Mouse (Mus musculus) ovary, adult 18-20 months (tissue): ENCODE results near the gene Slc35e4.
"Not testable (repeated sequence)": the region's sequence is repeated elsewhere in the genome, so short reads cannot be mapped to it uniquely, and the experiment has no call there.

Experiments used
- DNase-seq: peaks from one replicate; pipeline ENCODE4 v3.0.0; 2022; ENCODE audit warnings: low spot score, mixed read lengths

Slc35e4 gene

GRCm38 (mm10) chr11:3913316-3914108 lies 952 bp downstream of the Slc35e4 start:
- peak; percentile 89 for DNase-seq

DNA sequence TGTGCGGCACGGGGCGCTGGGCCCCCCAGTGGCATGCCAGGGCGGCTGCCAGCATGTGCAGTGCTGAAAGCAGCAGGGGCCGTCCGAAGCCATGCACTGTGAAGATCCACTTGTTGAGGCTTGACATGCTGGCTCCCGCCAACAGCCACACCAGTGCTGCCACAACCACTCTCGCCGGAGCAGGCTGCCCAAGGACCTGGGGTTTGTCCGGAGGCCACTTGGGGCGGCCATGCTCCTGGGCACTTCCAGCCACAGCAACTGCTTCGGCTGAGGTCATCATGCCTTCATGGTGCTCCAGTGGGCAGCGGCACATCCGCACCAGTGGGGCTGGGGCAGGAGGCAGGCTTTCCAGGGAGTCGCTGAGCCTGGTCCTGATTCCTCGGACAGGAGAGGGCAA lies 1.6 kb downstream of the Slc35e4 start:
- no peak for DNase-seq

GRCm38 (mm10) chr11:3912100-3912874 lies 2.2 kb downstream of the Slc35e4 start:
- DNase-seq: no peak

DNA sequence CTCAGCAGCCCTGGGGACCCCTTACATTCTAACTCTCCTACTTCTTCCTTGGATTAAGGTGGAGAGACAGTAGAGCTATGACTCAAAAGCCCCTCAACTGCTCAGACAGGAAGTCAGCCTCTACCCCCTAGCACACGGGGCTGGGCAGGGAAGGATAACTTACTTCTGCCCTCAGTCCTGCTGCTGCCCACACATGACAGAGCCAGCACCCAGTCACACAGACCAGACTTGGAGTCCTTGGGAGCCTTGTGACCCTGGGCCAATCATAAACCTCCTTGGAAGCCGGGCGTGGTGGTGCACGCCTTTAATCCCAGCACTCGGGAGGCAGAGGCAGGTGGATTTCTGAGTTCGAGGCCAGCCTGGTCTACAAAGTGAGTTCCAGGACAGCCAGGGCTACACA lies 3.0 kb downstream of the Slc35e4 start:
- DNase-seq: not testable (repeated sequence)

DNA sequence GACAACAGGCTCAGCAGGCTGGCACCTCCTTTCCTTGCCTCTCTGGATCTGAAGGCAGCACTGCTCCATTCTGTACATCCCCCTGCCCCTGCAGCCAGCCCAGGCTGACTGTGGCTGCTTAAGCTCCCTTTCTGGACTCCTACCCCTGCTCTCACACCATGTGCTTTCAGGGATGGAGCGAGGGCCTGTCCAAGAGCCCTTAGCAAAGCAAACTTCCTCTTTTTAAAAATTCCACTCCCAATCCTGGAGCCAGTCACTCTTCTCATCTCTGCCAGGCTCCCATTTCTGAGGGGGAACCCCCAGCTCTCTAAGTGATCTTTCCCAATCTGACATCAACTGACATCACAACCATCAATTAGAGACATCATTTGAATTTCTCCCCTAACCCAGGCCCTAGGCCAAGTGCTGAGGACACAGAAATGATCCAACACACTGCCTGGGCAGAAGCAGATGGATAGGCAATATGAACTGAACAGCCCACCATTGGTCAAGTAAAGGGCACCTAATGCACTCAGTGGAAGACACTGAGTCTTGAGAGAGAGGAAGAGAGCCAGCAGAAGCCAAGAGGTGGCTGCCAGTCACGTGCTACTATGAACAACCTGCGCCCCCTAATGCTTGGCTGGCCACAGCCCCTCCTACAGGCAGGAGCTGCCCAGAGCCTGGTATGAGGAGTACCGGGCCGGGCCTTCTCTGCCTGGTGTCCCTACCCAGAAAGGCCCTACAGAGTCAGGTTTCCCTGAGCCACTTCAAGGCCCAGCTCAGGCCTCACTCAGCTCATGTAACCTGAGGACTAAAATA lies 3.8 kb downstream of the Slc35e4 start:
- no peak for DNase-seq

- no peak for DNase-seq
Observed at GRCm38 (mm10) chr11:3909236-3909635, 5.2 kb downstream of the Slc35e4 start.

- DNase-seq: no peak
Observed at GRCm38 (mm10) chr11:3905446-3905845, 9.0 kb downstream of the Slc35e4 start.

GRCm38 (mm10) chr11:3904673-3905072 lies 9.8 kb downstream of the Slc35e4 start:
- no peak for DNase-seq

GRCm38 (mm10) chr11:3903046-3903445 lies 11.4 kb downstream of the Slc35e4 start:
- DNase-seq: peak; percentile 79

- no peak for DNase-seq
Observed at GRCm38 (mm10) chr11:3902516-3902915, 11.9 kb downstream of the Slc35e4 start.

GRCm38 (mm10) chr11:3900296-3900695 lies 14.2 kb downstream of the Slc35e4 start:
- DNase-seq: no peak

- DNase-seq: no peak
Observed at GRCm38 (mm10) chr11:3895933-3896332, 18.5 kb downstream of the Slc35e4 start.

DNA sequence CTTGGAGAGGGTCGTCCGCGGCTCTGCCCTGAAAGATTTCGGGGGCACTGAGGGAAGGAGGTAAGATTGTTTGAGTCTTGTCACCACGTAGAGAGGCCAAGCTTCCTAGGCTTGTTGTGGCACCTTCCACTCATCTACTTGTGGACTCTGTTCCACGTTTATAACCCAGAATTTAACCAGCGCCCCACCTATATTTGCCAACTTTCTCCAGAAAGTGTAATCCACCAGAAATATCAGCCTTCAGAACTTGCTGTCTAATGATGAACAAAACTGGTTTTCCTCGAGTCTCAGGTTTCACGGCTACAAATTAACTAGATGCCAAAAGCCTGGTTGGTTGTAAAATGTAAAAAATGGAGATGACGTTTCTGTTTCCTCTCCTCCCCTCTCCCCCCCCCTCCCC lies 19.0 kb downstream of the Slc35e4 start:
- no peak for DNase-seq

- peak; percentile 90 for DNase-seq
Observed at GRCm38 (mm10) chr11:3894406-3895281, 19.8 kb downstream of the Slc35e4 start, which contains the start of the genes 4921536K21Rik and Dusp18. Gene 4921536K21Rik, minus strand, starts transcription at chr11:3895098. Gene Dusp18, plus strand, starts transcription at chr11:3895240.

GRCm38 (mm10) chr11:3893970-3894369 lies 20.5 kb downstream of the Slc35e4 start:
- DNase-seq: no peak

DNA sequence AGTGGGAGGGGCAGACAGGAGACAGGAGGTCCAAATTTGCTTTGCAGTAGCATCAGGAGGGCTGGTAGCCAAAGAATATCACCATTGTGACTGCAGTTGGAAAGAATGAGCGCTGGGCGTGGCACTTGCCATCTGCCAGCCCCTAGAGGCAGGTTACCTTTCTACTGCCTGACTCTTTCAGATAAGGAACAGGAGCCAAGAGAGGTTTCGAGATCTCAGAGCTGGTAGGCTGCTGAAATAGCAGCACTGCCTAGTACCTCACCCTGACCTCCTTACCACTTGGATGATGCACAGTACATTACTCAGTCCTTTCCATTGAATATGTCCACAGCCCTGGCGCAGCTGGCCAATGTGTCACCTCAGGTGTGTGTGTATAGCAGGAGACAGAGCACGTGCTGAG lies 27.1 kb downstream of the Slc35e4 start:
- no peak for DNase-seq

- no peak for DNase-seq
Observed at GRCm38 (mm10) chr11:3883711-3884110, 30.8 kb downstream of the Slc35e4 start.

DNA sequence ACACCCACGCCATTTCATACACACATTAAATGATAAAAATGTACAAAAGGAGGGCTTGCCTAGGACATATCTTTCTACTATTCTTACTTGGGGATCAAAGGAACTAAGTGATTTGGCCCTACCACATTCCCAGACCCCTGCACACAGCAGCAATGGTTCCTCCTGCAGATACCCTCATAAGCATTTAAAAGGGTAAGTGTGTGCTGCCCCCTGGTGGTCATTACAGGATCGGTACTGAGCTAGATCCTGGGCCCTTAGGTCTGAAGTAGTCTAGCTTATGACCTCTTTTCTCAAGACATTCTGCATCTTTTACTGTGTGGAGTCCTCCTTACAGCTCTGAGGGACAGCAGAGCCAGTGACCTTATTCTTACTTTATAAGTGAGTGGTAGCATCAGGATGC lies 34.6 kb downstream of the Slc35e4 start:
- DNase-seq: peak; percentile 23

GRCm38 (mm10) chr11:3878660-3879059 lies 35.8 kb downstream of the Slc35e4 start:
- DNase-seq: no peak

DNA sequence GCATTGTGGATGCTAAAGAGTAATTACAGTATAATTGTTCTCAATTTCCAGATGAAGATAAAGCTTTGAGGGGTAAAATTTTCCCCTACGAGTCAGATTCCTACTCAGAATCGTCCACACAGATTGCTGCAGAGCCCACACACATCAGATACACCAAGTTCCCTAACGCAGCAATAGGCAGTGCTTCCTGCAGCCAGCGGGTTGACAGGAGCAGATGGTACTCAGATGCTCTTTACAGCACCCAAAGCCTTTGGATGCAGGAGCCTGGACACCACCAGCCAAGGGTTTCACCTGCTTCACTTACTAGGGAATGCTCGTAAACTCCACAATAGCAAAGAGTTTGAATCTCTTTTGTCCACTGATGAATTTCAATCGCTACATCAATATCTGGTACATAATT lies 38.0 kb downstream of the Slc35e4 start:
- no peak for DNase-seq

DNA sequence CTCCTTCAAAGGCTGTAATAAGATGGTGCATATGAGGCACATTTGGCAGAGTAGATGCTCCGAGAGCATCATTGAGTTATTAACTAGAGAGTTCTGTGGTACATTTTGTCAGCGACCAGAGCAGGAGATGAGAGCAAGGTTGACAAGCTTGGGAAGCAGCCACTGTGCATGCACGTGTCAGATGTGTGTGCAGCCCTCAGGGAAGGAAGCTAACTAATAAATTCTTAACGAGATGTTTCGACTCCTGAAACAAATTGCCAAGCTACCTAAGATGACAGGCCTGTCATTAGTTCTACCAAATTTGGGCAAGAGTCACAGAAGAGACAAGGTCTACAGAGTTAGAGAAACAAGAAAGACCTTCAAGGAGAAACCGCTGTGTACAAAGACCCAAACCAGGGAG lies 50.1 kb downstream of the Slc35e4 start:
- no peak for DNase-seq
